Mouse (Mus musculus): ENCODE results near the gene Cchcr1. TPM values are rescaled to one million over a fixed set of nuclear protein-coding genes. Genes with fewer than 3 reads are reported as not detected.
"Not testable (repeated sequence)": the region's sequence is repeated elsewhere in the genome, so short reads cannot be mapped to it uniquely, and the experiment has no call there.

Cchcr1 gene
- polyA plus RNA-seq, 1 experiment from 2014 or later = 19.7 TPM

DNA sequence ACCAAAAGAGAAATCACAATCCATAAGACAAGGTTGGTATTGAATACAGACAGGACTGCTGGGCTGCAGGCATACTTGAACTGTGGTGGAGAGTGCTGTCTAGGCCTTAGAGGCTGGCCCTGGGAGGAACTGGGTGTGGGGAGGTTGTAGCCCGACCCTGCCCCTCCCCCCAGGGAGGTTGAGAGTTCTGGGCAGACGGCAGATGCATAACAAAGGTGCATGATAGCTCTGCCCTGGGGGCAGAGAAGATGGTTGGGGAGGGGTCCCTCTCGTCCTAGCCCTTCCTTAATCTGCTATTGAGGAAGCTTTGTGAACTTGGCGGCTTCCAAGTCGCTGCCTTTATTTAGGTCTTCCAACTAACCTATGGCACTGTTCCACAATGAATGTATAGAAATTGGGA lies 13.1 kb upstream of the Cchcr1 start:
- Histone ChIP-seq H3K9ac (no peak overlapping the region), H3K9me3 (no peaks in the 10 kb centered on the region), H3K27me3 (replicated peaks) (peaks cover 6% of the 10 kb centered on the region; the same call in 1 of the 2 replicates), H3K4me2 (no peak overlapping the region), H3K27ac (no peak overlapping the region), H3K4me3 (replicated peaks) (no peak overlapping the region), H3K4me1 (no peaks in the 10 kb centered on the region), H3K36me3 (no peaks in the 10 kb centered on the region)
- ATAC-seq (ENCODE audit: insufficient read depth, low FRiP score, low read depth) = no peak
- 40% methylated on average over 5 of the region's 5 CpGs for WGBS

DNA sequence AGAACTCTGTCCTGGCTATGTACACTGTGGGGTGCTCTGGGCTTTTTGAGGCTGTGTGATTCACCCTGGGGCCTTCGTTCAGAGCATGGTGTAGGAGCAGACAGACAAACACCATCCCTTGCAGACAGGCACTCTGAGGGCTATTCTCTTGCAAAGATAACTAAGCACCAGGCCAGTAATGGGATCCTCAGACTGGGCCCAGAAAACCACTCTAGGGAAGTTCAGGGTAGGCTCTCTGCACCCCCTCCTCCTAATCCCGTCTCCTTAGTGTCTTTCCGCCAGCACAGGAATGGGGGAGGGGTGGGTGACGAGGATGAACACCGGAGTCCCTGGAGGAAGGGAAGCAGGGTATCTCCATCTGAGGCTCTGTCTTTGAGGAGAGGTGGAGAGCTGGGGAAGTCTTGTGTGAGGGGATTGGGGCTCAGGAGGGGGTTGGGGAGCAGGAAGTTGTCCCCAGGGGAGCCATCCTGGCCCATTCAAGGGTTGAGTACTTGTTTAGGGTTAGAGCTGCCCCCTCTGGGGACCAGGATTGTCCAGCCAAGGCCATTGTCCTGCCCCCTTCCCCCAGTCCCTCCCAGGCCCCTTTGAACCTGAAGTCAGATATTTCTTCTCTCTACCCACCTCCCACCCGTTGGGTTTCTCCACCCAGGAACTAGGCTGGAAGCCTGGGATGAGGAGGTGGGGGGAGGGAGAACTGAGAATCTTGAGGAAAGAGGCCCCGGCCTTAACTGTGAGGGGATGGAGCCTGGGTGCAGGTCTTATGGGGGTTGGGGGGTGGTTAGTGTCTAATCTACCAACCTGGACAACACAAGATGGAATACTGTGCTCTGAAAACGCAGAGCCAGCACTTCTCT lies 12.0 kb upstream of the Cchcr1 start:
- Histone ChIP-seq H3K36me3 (no peaks in the 10 kb centered on the region), H3K4me2 (no peak overlapping the region), H3K27ac (no peak overlapping the region), H3K27me3 (replicated peaks) (peaks cover 6% of the 10 kb centered on the region; the same call in 1 of the 2 replicates), H3K4me1 (0 out of 2 replicates have a peak, but pooled peaks cover 2% of the 10 kb centered on the region), H3K4me3 (replicated peaks) (no peak overlapping the region), H3K9ac (no peak overlapping the region), H3K9me3 (no peaks in the 10 kb centered on the region)
- WGBS = 40% methylated on average over 8 of the region's 8 CpGs
- no peak for ATAC-seq (ENCODE audit: insufficient read depth, low FRiP score, low read depth)

DNA sequence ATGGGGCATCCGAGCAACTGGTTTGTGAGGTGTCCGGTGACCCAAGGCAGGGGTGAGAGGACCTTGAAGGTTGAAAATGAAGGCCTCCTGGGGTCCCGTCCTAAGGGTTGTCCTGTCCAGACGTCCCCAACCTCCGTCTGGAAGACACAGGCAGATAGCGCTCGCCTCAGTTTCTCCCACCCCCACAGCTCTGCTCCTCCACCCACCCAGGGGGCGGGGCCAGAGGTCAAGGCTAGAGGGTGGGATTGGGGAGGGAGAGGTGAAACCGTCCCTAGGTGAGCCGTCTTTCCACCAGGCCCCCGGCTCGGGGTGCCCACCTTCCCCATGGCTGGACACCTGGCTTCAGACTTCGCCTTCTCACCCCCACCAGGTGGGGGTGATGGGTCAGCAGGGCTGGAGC lies 11.1 kb upstream of the Cchcr1 start, which contains the start of gene Pou5f1:
Gene Pou5f1 (plus strand): TSS at position 243 of the 400 bp plus-strand sequence.
- H3K27ac ChIP-seq = no peak within 1 kb of the TSS
- H3K4me3 ChIP-seq (replicated peaks) = no peak within 1 kb of the TSS
- WGBS = 55% methylated on average over 13 of the region's 13 CpGs
- H3K36me3 ChIP-seq = no peaks in the 10 kb centered on the region
- H3K4me1 ChIP-seq = 0 out of 2 replicates have a peak, but pooled peaks cover 2% of the 10 kb centered on the region
- H3K27me3 ChIP-seq (replicated peaks) = peaks cover 6% of the 10 kb centered on the region; the same call in 1 of the 2 replicates
- peak; percentile 17; the same call in 1 of the 2 replicates for ATAC-seq (ENCODE audit: insufficient read depth, low FRiP score, low read depth)
- no peaks in the 10 kb centered on the region for H3K9me3 ChIP-seq
- H3K4me2 ChIP-seq = no peak within 1 kb of the TSS
- H3K9ac ChIP-seq = no peak within 1 kb of the TSS

GRCm38 (mm10) chr17:35506881-35507280 lies 10.0 kb upstream of the Cchcr1 start:
- WGBS = 22% methylated on average over 10 of the region's 10 CpGs
- ATAC-seq (ENCODE audit: insufficient read depth, low FRiP score, low read depth) = no peak
- H3K9ac ChIP-seq = no peak overlapping the region
- H3K36me3 ChIP-seq = no peaks in the 10 kb centered on the region
- no peaks in the 10 kb centered on the region for H3K9me3 ChIP-seq
- H3K4me2 ChIP-seq = no peak overlapping the region
- peaks cover 6% of the 10 kb centered on the region; the same call in 1 of the 2 replicates for H3K27me3 ChIP-seq (replicated peaks)
- H3K27ac ChIP-seq = no peak overlapping the region
- H3K4me1 ChIP-seq = 0 out of 2 replicates have a peak, but pooled peaks cover 2% of the 10 kb centered on the region
- H3K4me3 ChIP-seq (replicated peaks) = no peak overlapping the region

DNA sequence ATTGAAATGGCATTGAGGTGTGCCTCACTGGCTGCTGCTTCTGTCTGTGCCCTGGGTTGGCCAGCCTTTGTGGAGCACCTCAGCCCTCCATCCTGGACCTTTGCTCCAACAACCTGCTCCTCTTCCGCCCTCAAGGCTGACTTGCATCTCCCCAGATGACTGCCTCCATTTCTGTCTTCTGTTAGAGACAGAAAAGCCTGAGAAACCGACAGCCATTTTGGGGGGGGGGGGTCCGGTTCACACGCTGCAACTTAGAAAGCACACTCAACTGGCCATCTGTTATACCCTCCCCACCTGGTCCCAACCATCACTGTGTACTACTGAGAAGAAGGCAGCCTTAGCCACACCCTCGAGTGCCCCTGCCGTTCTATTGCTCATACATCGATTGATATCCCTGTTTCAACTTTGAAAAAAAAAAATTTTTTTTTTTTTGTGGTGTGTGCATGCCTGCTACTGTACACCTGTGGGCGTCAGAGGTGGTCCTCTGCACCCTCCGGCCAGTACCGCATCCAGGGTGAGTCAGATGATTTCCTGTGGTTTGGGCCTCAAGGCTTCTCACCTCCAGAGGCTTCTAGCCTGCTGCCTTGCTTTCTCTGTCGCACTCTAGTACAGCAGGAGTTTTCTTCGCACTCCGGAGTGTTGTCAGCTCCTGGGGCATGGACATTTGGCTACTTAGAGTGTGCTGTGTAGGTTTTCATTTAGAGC lies 9.2 kb upstream of the Cchcr1 start:
- H3K9ac ChIP-seq = no peak overlapping the region
- ATAC-seq (ENCODE audit: insufficient read depth, low FRiP score, low read depth) = no peak
- no peak overlapping the region for H3K27ac ChIP-seq
- 28% methylated on average over 13 of the region's 13 CpGs for WGBS
- peaks cover 6% of the 10 kb centered on the region; the same call in 1 of the 2 replicates for H3K27me3 ChIP-seq (replicated peaks)
- H3K4me1 ChIP-seq = 0 out of 2 replicates have a peak, but pooled peaks cover 2% of the 10 kb centered on the region
- no peak overlapping the region for H3K4me2 ChIP-seq
- H3K4me3 ChIP-seq (replicated peaks) = no peak overlapping the region
- H3K36me3 ChIP-seq = no peaks in the 10 kb centered on the region
- H3K9me3 ChIP-seq = no peaks in the 10 kb centered on the region

DNA sequence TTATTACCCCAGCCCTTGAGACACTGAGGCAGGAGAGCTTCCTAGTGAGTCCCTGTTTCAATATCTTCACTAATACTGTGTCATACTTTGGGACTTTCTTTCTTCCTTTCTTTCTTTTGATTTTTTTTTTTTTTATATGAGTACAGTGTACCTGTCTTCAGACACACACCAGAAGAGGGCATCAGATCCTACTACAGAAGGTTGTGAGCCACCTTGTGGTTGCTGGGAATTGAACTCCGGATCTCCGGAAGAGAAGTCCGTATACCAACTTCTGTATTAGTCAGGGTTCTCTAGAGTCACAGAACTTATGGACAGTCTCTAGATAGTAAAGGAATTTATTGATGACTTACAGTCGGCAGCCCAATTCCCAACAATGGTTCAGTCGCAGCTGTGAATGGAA lies 8.6 kb upstream of the Cchcr1 start:
- H3K27ac ChIP-seq; H3K4me1 ChIP-seq; H3K9me3 ChIP-seq; H3K9ac ChIP-seq; H3K36me3 ChIP-seq; H3K4me3 ChIP-seq (replicated peaks); H3K4me2 ChIP-seq; H3K27me3 ChIP-seq (replicated peaks); ATAC-seq (ENCODE audit: insufficient read depth, low FRiP score, low read depth): not testable (repeated sequence)
- WGBS = 49% methylated on average over 5 of the region's 5 CpGs

DNA sequence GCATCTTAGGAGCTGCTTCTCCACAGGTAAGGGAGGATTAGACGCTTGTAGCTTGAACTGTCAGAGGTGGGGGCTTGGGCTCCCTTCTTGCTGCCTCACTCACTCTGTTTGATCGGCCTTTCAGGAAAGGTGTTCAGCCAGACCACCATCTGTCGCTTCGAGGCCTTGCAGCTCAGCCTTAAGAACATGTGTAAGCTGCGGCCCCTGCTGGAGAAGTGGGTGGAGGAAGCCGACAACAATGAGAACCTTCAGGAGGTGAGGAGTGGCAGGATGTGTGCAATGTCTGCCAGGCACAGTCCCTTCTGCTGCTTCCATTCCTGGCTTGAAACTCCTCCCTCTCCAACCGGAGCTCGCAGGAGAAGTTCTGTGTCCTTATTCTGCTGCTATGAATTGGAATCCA lies 7.6 kb upstream of the Cchcr1 start:
- H3K4me2 ChIP-seq = no peak overlapping the region
- no peak overlapping the region for H3K4me3 ChIP-seq (replicated peaks)
- 32% methylated on average over 8 of the region's 8 CpGs for WGBS
- no peak overlapping the region for H3K27ac ChIP-seq
- no peaks in the 10 kb centered on the region for H3K9me3 ChIP-seq
- no peak overlapping the region for H3K9ac ChIP-seq
- H3K27me3 ChIP-seq (replicated peaks) = peaks cover 6% of the 10 kb centered on the region; the same call in 1 of the 2 replicates
- no peak for ATAC-seq (ENCODE audit: insufficient read depth, low FRiP score, low read depth)
- no peaks in the 10 kb centered on the region for H3K36me3 ChIP-seq
- H3K4me1 ChIP-seq = peaks cover 4% of the 10 kb centered on the region; the same call in 1 of the 2 replicates

- 93% methylated on average over 7 of the region's 7 CpGs for WGBS
- H3K9me3 ChIP-seq = no peaks in the 10 kb centered on the region
- H3K4me2 ChIP-seq = no peak overlapping the region
- H3K36me3 ChIP-seq = no peaks in the 10 kb centered on the region
- no peak overlapping the region for H3K27ac ChIP-seq
- no peak overlapping the region for H3K4me3 ChIP-seq (replicated peaks)
- ATAC-seq (ENCODE audit: insufficient read depth, low FRiP score, low read depth) = no peak
- no peak overlapping the region for H3K9ac ChIP-seq
- peaks cover 27% of the 10 kb centered on the region for H3K4me1 ChIP-seq
- H3K27me3 ChIP-seq (replicated peaks) = no peaks in the 10 kb centered on the region
Measured at GRCm38 (mm10) chr17:35512916-35513626, 3.8 kb upstream of the Cchcr1 start.

GRCm38 (mm10) chr17:35513886-35514285 lies 3.0 kb upstream of the Cchcr1 start:
- Histone ChIP-seq H3K27me3 (replicated peaks) (no peaks in the 10 kb centered on the region), H3K4me2 (peak overlapping the region; percentile 77), H3K27ac (no peak overlapping the region), H3K9me3 (no peaks in the 10 kb centered on the region), H3K4me3 (replicated peaks) (peak overlapping the region; percentile 69; the same call in 1 of the 2 replicates), H3K4me1 (peaks cover 28% of the 10 kb centered on the region), H3K9ac (no peak overlapping the region), H3K36me3 (no peaks in the 10 kb centered on the region)
- no peak for ATAC-seq (ENCODE audit: insufficient read depth, low FRiP score, low read depth)
- WGBS = 12% methylated on average over 2 of the region's 2 CpGs

GRCm38 (mm10) chr17:35514756-35515155 lies 2.1 kb upstream of the Cchcr1 start:
- Histone ChIP-seq H3K36me3 (no peaks in the 10 kb centered on the region), H3K9me3 (no peaks in the 10 kb centered on the region), H3K4me3 (replicated peaks) (peak overlapping the region; percentile 69), H3K4me1 (peaks cover 25% of the 10 kb centered on the region), H3K27ac (no peak overlapping the region), H3K4me2 (peak overlapping the region; percentile 77), H3K9ac (peak overlapping the region; percentile 8; the same call in 1 of the 2 replicates), H3K27me3 (replicated peaks) (no peaks in the 10 kb centered on the region)
- 41% methylated on average over 6 of the region's 6 CpGs for WGBS
- no peak for ATAC-seq (ENCODE audit: insufficient read depth, low FRiP score, low read depth)

GRCm38 (mm10) chr17:35515911-35516640 lies 824 bp upstream of the Cchcr1 start:
- Histone ChIP-seq H3K36me3 (peaks cover 3% of the 10 kb centered on the region; the same call in 1 of the 2 replicates), H3K9ac (peak overlapping the region; percentile 52), H3K4me1 (peaks cover 25% of the 10 kb centered on the region), H3K27me3 (replicated peaks) (no peaks in the 10 kb centered on the region), H3K4me2 (peak overlapping the region; percentile 77), H3K9me3 (no peaks in the 10 kb centered on the region), H3K27ac (0 out of 2 replicates have a peak overlapping the region, but pooled peaks have one; percentile 26), H3K4me3 (replicated peaks) (peak overlapping the region; percentile 69)
- ATAC-seq (ENCODE audit: insufficient read depth, low FRiP score, low read depth) = no peak
- 5% methylated on average over 25 of the region's 25 CpGs for WGBS

Measured in stomach, embryonic 15.5 days (tissue).